Mouse (Mus musculus) activated CD4-positive, CD25-positive, alpha-beta regulatory T cell, adult 4 months (primary cell): ENCODE data around the gene Tas2r115. TPM values are rescaled to one million over a fixed set of nuclear protein-coding genes. Genes with fewer than 3 reads are reported as not detected.
"Not testable (repeated sequence)": the region's sequence is repeated elsewhere in the genome, so short reads cannot be mapped to it uniquely, and the experiment has no call there.

Experiments used
- ATAC-seq: one replicate; pipeline ENCODE4 v1.8.0; 2017
- polyA plus RNA-seq, 2 experiments: library from polyadenylated mRNA; unstranded; fragments of 100-300 nt; shearing (Covaris generic); gene quantifications; one replicate each; pipeline ENCODE4 v1.2.1; 2017

Tas2r115 gene
- polyA plus RNA-seq, result not detected

DNA sequence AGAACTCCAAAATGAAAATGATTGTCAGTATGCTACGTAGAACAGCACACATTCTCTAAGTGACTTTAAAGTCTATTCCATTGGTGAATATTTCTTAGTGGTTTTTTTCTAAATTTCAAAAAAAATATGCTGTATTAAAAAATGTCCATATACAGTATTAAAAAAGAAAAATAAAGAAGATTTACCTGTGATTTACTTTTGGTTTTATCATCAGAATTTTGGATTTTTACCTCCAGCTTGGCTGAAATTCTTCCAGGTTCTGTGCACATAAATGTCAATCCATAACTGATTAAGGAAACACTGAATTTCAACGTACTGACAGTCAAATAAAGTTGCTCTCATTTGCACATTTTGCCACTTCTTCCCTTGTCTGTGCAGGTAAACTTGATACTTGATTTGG, at the start of gene Tas2r115:
Gene Tas2r115, minus strand, starts transcription at position 101 of the 400 bp plus-strand sequence.
- ATAC-seq, result no peak

GRCm38 (mm10) chr6:132778062-132778461, 40.2 kb upstream of the Tas2r115 start, which contains the start of gene Tas2r136:
Gene Tas2r136 (minus strand): TSS chr6:132778162.
- no peak for ATAC-seq

- no peak for ATAC-seq
Observed at GRCm38 (mm10) chr6:132761831-132762230, 24.0 kb upstream of the Tas2r115 start, which contains the start of gene Tas2r102. Gene Tas2r102 (plus strand): TSS chr6:132762131.

GRCm38 (mm10) chr6:132754430-132754829, 16.6 kb upstream of the Tas2r115 start, which contains the start of gene Tas2r124:
Gene Tas2r124 (plus strand): TSS chr6:132754730.
- no peak for ATAC-seq

- no peak for ATAC-seq
Observed at GRCm38 (mm10) chr6:132750206-132750605, 12.4 kb upstream of the Tas2r115 start.

GRCm38 (mm10) chr6:132711828-132712227, 26.0 kb downstream of the Tas2r115 start, which contains the start of gene Tas2r122:
Gene Tas2r122 (minus strand): TSS chr6:132711928.
- no peak for ATAC-seq

DNA sequence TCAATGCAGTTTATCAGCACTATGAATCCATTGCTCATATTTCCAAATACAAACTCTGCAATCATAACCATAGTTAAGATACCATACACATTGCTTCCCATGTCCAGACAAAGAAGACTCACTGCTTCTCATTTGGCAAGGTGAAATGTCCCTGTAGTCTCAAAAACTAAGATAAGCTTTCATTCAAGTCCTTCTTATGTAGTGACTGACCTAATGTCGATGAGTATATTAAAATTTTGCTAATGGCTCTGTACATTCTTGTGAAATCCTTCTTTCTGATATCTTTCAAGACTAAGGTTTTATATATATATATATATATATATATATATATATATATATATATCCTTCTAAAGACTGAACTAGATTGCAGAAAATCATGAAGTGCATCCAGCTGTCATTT, 36.9 kb downstream of the Tas2r115 start, which contains the start of gene Tas2r121:
Gene Tas2r121, minus strand, starts transcription at position 101 of the 400 bp plus-strand sequence.
- ATAC-seq, result no peak

GRCm38 (mm10) chr6:132691596-132691995, 46.2 kb downstream of the Tas2r115 start:
- not testable (repeated sequence) for ATAC-seq

Other genes starting within 250 kb of the Tas2r115 start
- gene Prh1, start 168.2 kb downstream of the Tas2r115 start, polyA plus RNA-seq, result not detected
- not detected for gene Prp2, start 142.1 kb downstream of the Tas2r115 start, polyA plus RNA-seq
- gene A630073D07Rik, start 86.5 kb downstream of the Tas2r115 start, polyA plus RNA-seq, result not detected
- gene Tas2r120, start 81.1 kb downstream of the Tas2r115 start, polyA plus RNA-seq, result not detected
- gene Tas2r121, start 37.0 kb downstream of the Tas2r115 start, polyA plus RNA-seq, result not detected
- gene Tas2r122, start 26.1 kb downstream of the Tas2r115 start, polyA plus RNA-seq, result not detected
- gene Tas2r124, start 16.7 kb upstream of the Tas2r115 start, polyA plus RNA-seq, result not detected
- not detected for gene Tas2r102, start 24.1 kb upstream of the Tas2r115 start, polyA plus RNA-seq
- not detected for gene Tas2r136, start 40.1 kb upstream of the Tas2r115 start, polyA plus RNA-seq
- gene Tas2r117, start 64.8 kb upstream of the Tas2r115 start, polyA plus RNA-seq, result not detected
- gene Tas2r123, start 109.1 kb upstream of the Tas2r115 start, polyA plus RNA-seq, result not detected
- not detected for gene Tas2r116, start 117.4 kb upstream of the Tas2r115 start, polyA plus RNA-seq
- gene Tas2r110, start 130.0 kb upstream of the Tas2r115 start, polyA plus RNA-seq, result not detected
- not detected for gene Tas2r113, start 155.0 kb upstream of the Tas2r115 start, polyA plus RNA-seq
- not detected for gene Tas2r125, start 171.6 kb upstream of the Tas2r115 start, polyA plus RNA-seq
- gene Tas2r129, start 213.1 kb upstream of the Tas2r115 start, polyA plus RNA-seq, result not detected
- not detected for gene Tas2r131, start 219.9 kb upstream of the Tas2r115 start, polyA plus RNA-seq
- gene Tas2r109, start 242.9 kb upstream of the Tas2r115 start, polyA plus RNA-seq, result not detected